Mouse (Mus musculus) heart, embryonic 12.5 days (tissue): ENCODE measurements around the gene Bloc1s3. TPM values are rescaled to one million over a fixed set of nuclear protein-coding genes. Genes with fewer than 3 reads are reported as not detected.

Source experiments
- ATAC-seq: fragments of 200-750 bp; cut with Nextera tagmentation; 2 replicates; pipeline ENCODE4 v1.8.0; 2017; ENCODE audit warnings: moderate TSS enrichment, moderate library complexity; ENCODE audit not compliant: insufficient number of reproducible peaks, low FRiP score
- H3K27ac ChIP-seq: fragments of 300-500 bp; sonication (generic); 2 replicates; pipeline ENCODE4 v1.5.1; 2016; ENCODE audit warnings: mild to moderate bottlenecking, moderate library complexity; ENCODE audit not compliant: poor library complexity, severe bottlenecking
- H3K27me3 ChIP-seq: fragments of 300-500 bp; sonication (generic); replicated peaks from 2 replicates; pipeline ENCODE4 v1.6.1; 2016; ENCODE audit warnings: mild to moderate bottlenecking, moderate library complexity
- H3K36me3 ChIP-seq: fragments of 300-500 bp; sonication (generic); 2 replicates; pipeline ENCODE4 v1.6.1; 2016; ENCODE audit warnings: mild to moderate bottlenecking, moderate library complexity
- H3K4me1 ChIP-seq: fragments of 300-500 bp; sonication (generic); replicated peaks from 2 replicates; pipeline ENCODE4 v1.6.1; 2016; ENCODE audit warnings: mild to moderate bottlenecking
- H3K4me2 ChIP-seq: fragments of 300-500 bp; sonication (generic); 2 replicates; pipeline ENCODE4 v1.6.1; 2016; ENCODE audit warnings: mild to moderate bottlenecking, moderate library complexity
- H3K4me3 ChIP-seq: fragments of 300-500 bp; sonication (generic); 2 replicates; pipeline ENCODE4 v1.5.1; 2016; ENCODE audit warnings: mild to moderate bottlenecking
- H3K9ac ChIP-seq: fragments of 300-500 bp; sonication (generic); 2 replicates; pipeline ENCODE4 v1.6.1; 2016; ENCODE audit warnings: mild to moderate bottlenecking, moderate library complexity
- H3K9me3 ChIP-seq: fragments of 300-500 bp; sonication (generic); replicated peaks from 2 replicates; pipeline ENCODE4 v1.6.1; 2016; ENCODE audit warnings: mild to moderate bottlenecking, moderate library complexity
- WGBS: fragments of 180-500 bp; shearing (Covaris S2); methylation state at CpG from one replicate; pipeline ENCODE4 v1.1.7; 2016; 5-methylcytosine and 5-hydroxymethylcytosine counted together
- polyA plus RNA-seq: library from polyadenylated mRNA; unstranded; fragments of >200 nt; fragmentation: Nextera tagmentation; extraction: Ambion mirVana; gene quantifications from 2 replicates; pipeline ENCODE4 v1.2.1, GENCODE M21; 2016

Bloc1s3 gene
- polyA plus RNA-seq, 1 experiment from 2014 or later, result 2.4 TPM

- no peaks in the 10 kb centered on the region for H3K27me3 ChIP-seq
- peaks cover 50% of the 10 kb centered on the region for H3K4me1 ChIP-seq
- no peak overlapping the region for H3K4me2 ChIP-seq
- no peak overlapping the region for H3K27ac ChIP-seq
- WGBS, result 89% methylated on average over 2 of the region's 2 CpGs
- no peak overlapping the region for H3K9ac ChIP-seq
- no peaks in the 10 kb centered on the region for H3K36me3 ChIP-seq
- no peak overlapping the region for H3K4me3 ChIP-seq
- ATAC-seq, result no peak
- H3K9me3 ChIP-seq, result no peaks in the 10 kb centered on the region
Measured at GRCm38 (mm10) chr7:19540771-19541566, 32.8 kb upstream of the Bloc1s3 start.

- Histone ChIP-seq H3K36me3 (peaks cover 61% of the 10 kb centered on the region), H3K4me3 (no peak overlapping the region), H3K4me2 (no peak overlapping the region), H3K4me1 (peaks cover 15% of the 10 kb centered on the region), H3K9ac (no peak overlapping the region), H3K27me3 (no peaks in the 10 kb centered on the region), H3K27ac (no peak overlapping the region), H3K9me3 (no peaks in the 10 kb centered on the region)
- 96% methylated on average over 10 of the region's 10 CpGs for WGBS
- no peak for ATAC-seq
Measured at GRCm38 (mm10) chr7:19534676-19535075, 26.5 kb upstream of the Bloc1s3 start.

- H3K4me2 ChIP-seq, result no peak overlapping the region
Measured at GRCm38 (mm10) chr7:19532240-19532639, 24.1 kb upstream of the Bloc1s3 start.

GRCm38 (mm10) chr7:19531077-19531476 lies 22.9 kb upstream of the Bloc1s3 start:
- Histone ChIP-seq H3K4me3 (no peak overlapping the region), H3K27ac (no peak overlapping the region), H3K9me3 (no peaks in the 10 kb centered on the region), H3K4me1 (peaks cover under 1% of the 10 kb centered on the region; the same call in 1 of the 2 replicates), H3K36me3 (peaks cover 76% of the 10 kb centered on the region), H3K9ac (no peak overlapping the region), H3K27me3 (peaks cover 5% of the 10 kb centered on the region), H3K4me2 (no peak overlapping the region)
- WGBS, result 75% methylated on average over 10 of the region's 10 CpGs
- ATAC-seq, result no peak

More at GRCm38 (mm10) chr7:19532240-19532639, 24.1 kb upstream of the Bloc1s3 start:
- ATAC-seq, result no peak
- H3K27me3 ChIP-seq, result no peaks in the 10 kb centered on the region
- no peak overlapping the region for H3K27ac ChIP-seq
- WGBS, result 93% methylated on average over 14 of the region's 14 CpGs
- H3K4me1 ChIP-seq, result peaks cover 11% of the 10 kb centered on the region
- H3K36me3 ChIP-seq, result peaks cover 76% of the 10 kb centered on the region
- no peaks in the 10 kb centered on the region for H3K9me3 ChIP-seq
- no peak overlapping the region for H3K4me3 ChIP-seq
- H3K9ac ChIP-seq, result no peak overlapping the region

- 42% methylated on average over 2 of the region's 2 CpGs for WGBS
- H3K4me2 ChIP-seq, result no peak overlapping the region
- ATAC-seq, result no peak
- no peaks in the 10 kb centered on the region for H3K9me3 ChIP-seq
- no peak overlapping the region for H3K27ac ChIP-seq
- H3K4me1 ChIP-seq, result peaks cover 25% of the 10 kb centered on the region
- H3K4me3 ChIP-seq, result no peak overlapping the region
- peaks cover 64% of the 10 kb centered on the region for H3K27me3 ChIP-seq
- H3K9ac ChIP-seq, result no peak overlapping the region
- peaks cover 19% of the 10 kb centered on the region for H3K36me3 ChIP-seq
Measured at GRCm38 (mm10) chr7:19525105-19525481, 16.9 kb upstream of the Bloc1s3 start.

- H3K4me1 ChIP-seq, result peaks cover 31% of the 10 kb centered on the region
- peak overlapping the region; percentile 41 for H3K4me3 ChIP-seq
- H3K9me3 ChIP-seq, result no peaks in the 10 kb centered on the region
- H3K27me3 ChIP-seq, result peaks cover 70% of the 10 kb centered on the region
- peaks cover 14% of the 10 kb centered on the region for H3K36me3 ChIP-seq
- H3K27ac ChIP-seq, result no peak overlapping the region
- 14% methylated on average over 24 of the region's 24 CpGs for WGBS
- H3K4me2 ChIP-seq, result peak overlapping the region; percentile 78
- no peak for ATAC-seq
- H3K9ac ChIP-seq, result peak overlapping the region; percentile 65
Measured at GRCm38 (mm10) chr7:19524420-19525104, 16.4 kb upstream of the Bloc1s3 start.

- ATAC-seq, result peak; percentile 29; the same call in 1 of the 2 replicates
- Histone ChIP-seq H3K4me1 (peaks cover 31% of the 10 kb centered on the region), H3K36me3 (peaks cover 7% of the 10 kb centered on the region), H3K9me3 (no peaks in the 10 kb centered on the region), H3K27me3 (peaks cover 76% of the 10 kb centered on the region), H3K4me3 (peak overlapping the region; percentile 41), H3K4me2 (peak overlapping the region; percentile 78), H3K27ac (no peak overlapping the region), H3K9ac (peak overlapping the region; percentile 65)
- 3% methylated on average over 64 of the region's 64 CpGs for WGBS
Measured at GRCm38 (mm10) chr7:19523757-19524419, 15.7 kb upstream of the Bloc1s3 start.

GRCm38 (mm10) chr7:19523017-19523756 lies 15.0 kb upstream of the Bloc1s3 start:
- H3K27ac ChIP-seq, result no peak overlapping the region
- WGBS, result 15% methylated on average over 72 of the region's 72 CpGs
- no peaks in the 10 kb centered on the region for H3K9me3 ChIP-seq
- H3K27me3 ChIP-seq, result peaks cover 83% of the 10 kb centered on the region
- H3K9ac ChIP-seq, result peak overlapping the region; percentile 65
- peak overlapping the region; percentile 41 for H3K4me3 ChIP-seq
- no peaks in the 10 kb centered on the region for H3K36me3 ChIP-seq
- peaks cover 31% of the 10 kb centered on the region for H3K4me1 ChIP-seq
- 0 out of 2 replicates have a peak, but pooled peaks have one; percentile 4 for ATAC-seq
- H3K4me2 ChIP-seq, result peak overlapping the region; percentile 78

- Histone ChIP-seq H3K4me1 (peaks cover 36% of the 10 kb centered on the region), H3K4me3 (peak overlapping the region; percentile 46), H3K27ac (no peak overlapping the region), H3K4me2 (peak overlapping the region; percentile 87), H3K27me3 (peaks cover 100% of the 10 kb centered on the region), H3K9me3 (no peaks in the 10 kb centered on the region), H3K9ac (peak overlapping the region; percentile 76), H3K36me3 (no peaks in the 10 kb centered on the region)
- ATAC-seq, result no peak
- WGBS, result 1% methylated on average over 23 of the region's 23 CpGs
Measured at GRCm38 (mm10) chr7:19520032-19520431, 11.9 kb upstream of the Bloc1s3 start.

- whole genome bisulfite sequencing, result 3% methylated on average over 29 of the region's 29 CpGs
- peaks cover 17% of the 10 kb centered on the region for H3K4me1 ChIP-seq
- no peak within 1 kb of the TSS for H3K27ac ChIP-seq
- H3K36me3 ChIP-seq, result no peaks in the 10 kb centered on the region
- H3K4me2 ChIP-seq, result peak within 1 kb of the TSS; percentile 58
- peak within 1 kb of the TSS; percentile 10; the same call in 1 of the 2 replicates for H3K4me3 ChIP-seq
- no peaks in the 10 kb centered on the region for H3K9me3 ChIP-seq
- ATAC-seq, result no peak
- H3K27me3 ChIP-seq, result peaks cover 84% of the 10 kb centered on the region
- H3K9ac ChIP-seq, result peak within 1 kb of the TSS; percentile 23; the same call in 1 of the 2 replicates
Measured at GRCm38 (mm10) chr7:19517652-19518365, 9.6 kb upstream of the Bloc1s3 start, which contains the start of gene Nkpd1. Gene Nkpd1 (plus strand): TSS chr7:19517838.
